Mouse (Mus musculus) ovary, postnatal 10 days (tissue): ENCODE results near the gene Rnf220.

ENCODE experiments used
- DNase-seq: peaks from one replicate; pipeline ENCODE4 v3.0.0; 2022; ENCODE audit warnings: low spot score

Rnf220 gene

DNA sequence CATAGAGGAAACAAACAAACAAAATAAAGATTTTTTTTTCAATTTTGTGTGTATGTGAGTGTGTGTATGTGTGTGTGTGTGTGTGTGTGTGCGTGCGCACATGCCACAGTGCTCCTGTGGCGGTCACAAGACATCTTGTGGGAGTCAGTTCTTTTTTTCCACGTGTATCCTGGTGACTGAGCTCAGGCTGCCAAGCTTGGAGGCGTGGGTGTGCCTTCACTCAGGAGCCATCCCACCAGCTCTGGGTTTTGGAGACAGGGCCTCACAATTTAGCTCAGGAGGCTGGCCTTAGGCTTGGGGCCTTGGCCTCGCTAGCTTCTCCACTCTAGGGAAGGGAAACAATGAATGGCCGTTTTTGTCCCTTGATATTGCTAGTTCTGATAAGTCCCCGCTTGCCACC lies 272.7 kb downstream of the Rnf220 start:
- no peak for DNase-seq

DNA sequence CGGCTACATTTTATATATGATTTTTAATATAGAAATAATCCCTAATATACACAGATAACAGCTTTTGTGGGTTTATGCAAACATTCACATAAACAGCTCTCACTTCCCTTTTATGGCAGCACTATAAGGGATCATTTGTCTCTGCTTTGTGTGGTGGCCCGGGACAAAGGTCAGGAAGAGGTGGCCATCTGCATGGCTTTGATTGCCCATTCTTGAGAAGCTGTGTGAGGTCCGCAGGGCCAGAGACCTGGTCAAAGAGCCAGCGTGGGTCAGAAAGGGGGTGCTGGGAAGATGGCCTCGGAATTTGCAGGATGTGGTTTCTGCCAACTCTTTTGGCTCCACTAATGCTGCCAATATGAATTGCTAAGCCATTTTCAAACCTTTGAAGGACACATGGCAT lies 273.9 kb downstream of the Rnf220 start:
- DNase-seq = no peak

DNA sequence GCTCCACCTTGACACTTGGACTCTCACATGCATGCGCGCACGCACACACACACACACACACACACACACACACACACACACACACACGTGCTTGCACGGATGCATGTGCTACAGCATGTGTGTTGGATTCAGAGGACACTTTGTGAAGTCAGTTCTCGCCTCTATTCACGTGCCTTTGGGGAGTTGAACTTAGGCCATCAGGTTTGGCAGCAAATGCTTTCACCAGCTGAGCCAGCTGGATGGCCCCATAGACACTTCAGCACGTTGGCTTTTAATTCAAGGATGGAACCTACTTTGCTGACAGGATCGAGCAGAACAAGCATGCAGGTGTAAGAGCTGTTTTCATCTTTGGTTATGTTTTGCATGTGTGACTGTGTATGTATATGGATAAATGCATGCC lies 275.0 kb downstream of the Rnf220 start:
- no peak for DNase-seq
